Mouse (Mus musculus) neural tube, embryonic 14.5 days (tissue): ENCODE results near the gene Gp1ba. TPM values are rescaled to one million over a fixed set of nuclear protein-coding genes. Genes with fewer than 3 reads are reported as not detected.

ENCODE experiments used
- ATAC-seq: fragments of 200-750 bp; cut with Nextera tagmentation; 2 replicates; pipeline ENCODE4 v1.8.0; 2017; ENCODE audit warnings: low read depth, mild to moderate bottlenecking, moderate TSS enrichment, moderate library complexity
- H3K27ac ChIP-seq: fragments of 300-500 bp; sonication (generic); 2 replicates; pipeline ENCODE4 v1.5.1; 2014; ENCODE audit warnings: low read depth, mild to moderate bottlenecking, control low read depth, low read length, moderate library complexity, mixed read lengths
- H3K27me3 ChIP-seq: fragments of 300-500 bp; sonication (generic); 2 replicates; pipeline ENCODE4 v1.6.1; 2014; ENCODE audit warnings: low read length; ENCODE audit not compliant: control insufficient read depth, insufficient read depth
- H3K36me3 ChIP-seq: fragments of 300-500 bp; sonication (generic); 2 replicates; pipeline ENCODE4 v1.6.1; 2014; ENCODE audit warnings: low read length, mixed read lengths; ENCODE audit not compliant: control insufficient read depth, insufficient read depth
- H3K4me1 ChIP-seq: fragments of 300-500 bp; sonication (generic); 2 replicates; pipeline ENCODE4 v1.6.1; 2014; ENCODE audit warnings: low read length; ENCODE audit not compliant: control insufficient read depth, insufficient read depth
- H3K4me2 ChIP-seq: fragments of 300-500 bp; sonication (generic); 2 replicates; pipeline ENCODE4 v1.6.1; 2014; ENCODE audit warnings: mild to moderate bottlenecking, low read depth, low read length, control low read depth
- H3K4me3 ChIP-seq: fragments of 300-500 bp; sonication (generic); 2 replicates; pipeline ENCODE4 v1.5.1; 2014; ENCODE audit warnings: low read depth, low read length, control low read depth, mixed read lengths
- H3K9ac ChIP-seq: fragments of 300-500 bp; sonication (generic); replicated peaks from 2 replicates; pipeline ENCODE4 v1.6.1; 2014; ENCODE audit warnings: low read depth, mild to moderate bottlenecking, control low read depth, low read length, mixed read lengths
- H3K9me3 ChIP-seq: fragments of 300-500 bp; sonication (generic); 2 replicates; pipeline ENCODE4 v1.6.1; 2016; ENCODE audit warnings: low read length; ENCODE audit not compliant: control insufficient read depth
- WGBS: fragments of 180-500 bp; shearing (Covaris S2); extraction: QIAGEN DNeasy Blood & Tissue Kit; methylation state at CpG from one replicate; pipeline ENCODE4 v1.1.7; 2014; 5-methylcytosine and 5-hydroxymethylcytosine counted together
- polyA plus RNA-seq: library from polyadenylated mRNA; unstranded; fragments of >200 nt; fragmentation: Nextera tagmentation; extraction: Ambion mirVana; gene quantifications from 2 replicates; pipeline ENCODE4 v1.2.1, GENCODE M21; 2014

Gene Gp1ba
- polyA plus RNA-seq, 1 experiment from 2014 or later: 0.31 TPM

DNA sequence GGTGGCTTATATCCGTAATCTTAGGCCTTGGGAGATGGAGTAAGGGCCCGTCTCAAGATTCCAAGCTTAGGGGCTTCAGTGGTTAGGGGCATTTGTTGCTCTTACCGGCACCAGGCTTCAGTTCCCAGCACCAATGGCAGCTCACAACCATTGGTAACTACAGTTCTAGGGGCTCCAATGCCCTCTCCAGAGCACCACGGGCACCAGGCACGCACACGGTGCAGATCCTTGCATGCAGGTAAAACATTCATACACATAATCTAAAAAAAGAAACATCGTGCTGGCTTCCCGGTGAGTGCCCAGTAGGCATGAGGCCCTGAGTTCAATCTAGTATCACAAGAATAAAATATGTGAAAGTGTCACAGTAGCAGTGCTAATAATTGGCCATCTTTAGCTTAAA, 24.2 kb downstream of the Gp1ba start:
- H3K36me3 ChIP-seq: peaks cover 33% of the 10 kb centered on the region
- over 99% methylated on average over 8 of the region's 8 CpGs for WGBS
- no peak for ATAC-seq

DNA sequence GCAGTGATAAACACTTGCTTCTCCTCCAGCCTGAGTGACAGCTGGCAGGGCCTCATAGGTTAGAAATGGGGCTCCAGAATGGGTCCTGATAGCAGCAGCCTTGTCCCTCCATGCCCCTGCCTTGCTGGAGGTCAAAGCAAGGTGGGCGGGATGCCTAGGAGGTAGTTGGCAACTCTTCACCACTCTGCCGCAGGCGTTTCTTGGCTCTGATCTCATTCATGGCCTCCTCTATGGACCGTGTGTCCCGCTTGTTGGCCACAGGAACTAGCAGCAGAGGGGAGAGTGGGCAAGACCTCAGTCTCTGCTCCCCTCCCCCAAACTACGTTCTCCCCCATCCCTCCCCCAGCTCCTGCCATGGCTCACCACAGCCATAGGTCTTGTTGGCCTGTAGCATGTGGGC, 25.0 kb downstream of the Gp1ba start:
- H3K27me3 ChIP-seq: no peaks in the 10 kb centered on the region
- 96% methylated on average over 6 of the region's 6 CpGs for WGBS
- no peak overlapping the region for H3K9ac ChIP-seq
- ATAC-seq: no peak
- no peaks in the 10 kb centered on the region for H3K9me3 ChIP-seq
- H3K27ac ChIP-seq: no peak overlapping the region
- H3K36me3 ChIP-seq: peaks cover 33% of the 10 kb centered on the region
- H3K4me1 ChIP-seq: peaks cover 8% of the 10 kb centered on the region
- no peak overlapping the region for H3K4me3 ChIP-seq
- H3K4me2 ChIP-seq: no peak overlapping the region

More for the DNA sequence above, 24.2 kb downstream of the Gp1ba start:
- no peaks in the 10 kb centered on the region for H3K9me3 ChIP-seq
- H3K4me2 ChIP-seq: no peak overlapping the region
- H3K4me1 ChIP-seq: peaks cover 6% of the 10 kb centered on the region
- no peak overlapping the region for H3K4me3 ChIP-seq
- no peak overlapping the region for H3K9ac ChIP-seq
- no peaks in the 10 kb centered on the region for H3K27me3 ChIP-seq
- no peak overlapping the region for H3K27ac ChIP-seq

DNA sequence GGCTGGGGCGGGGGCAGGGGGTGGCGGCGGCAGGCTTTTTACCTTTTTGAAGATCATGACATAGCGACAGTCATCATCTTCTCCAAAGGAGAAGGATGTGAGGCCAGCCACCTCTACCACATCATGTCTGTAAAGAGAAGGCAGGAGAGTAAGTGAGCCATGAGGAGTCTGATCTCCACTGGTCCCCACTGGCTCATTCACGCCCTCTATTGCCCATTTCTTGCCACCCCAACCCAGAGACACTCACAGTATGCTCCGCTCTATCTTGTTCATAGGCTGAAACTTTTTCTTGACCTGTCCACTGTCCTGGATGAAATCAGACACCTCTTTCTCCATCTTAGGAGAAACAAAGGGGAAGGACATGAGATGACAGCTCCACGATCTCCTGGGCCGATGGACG, 25.8 kb downstream of the Gp1ba start:
- no peak overlapping the region for H3K4me3 ChIP-seq
- no peak overlapping the region for H3K9ac ChIP-seq
- H3K4me1 ChIP-seq: peaks cover 8% of the 10 kb centered on the region
- no peak overlapping the region for H3K4me2 ChIP-seq
- peaks cover 33% of the 10 kb centered on the region for H3K36me3 ChIP-seq
- H3K27ac ChIP-seq: no peak overlapping the region
- ATAC-seq: no peak
- 92% methylated on average over 9 of the region's 9 CpGs for WGBS
- no peaks in the 10 kb centered on the region for H3K9me3 ChIP-seq
- no peaks in the 10 kb centered on the region for H3K27me3 ChIP-seq

DNA sequence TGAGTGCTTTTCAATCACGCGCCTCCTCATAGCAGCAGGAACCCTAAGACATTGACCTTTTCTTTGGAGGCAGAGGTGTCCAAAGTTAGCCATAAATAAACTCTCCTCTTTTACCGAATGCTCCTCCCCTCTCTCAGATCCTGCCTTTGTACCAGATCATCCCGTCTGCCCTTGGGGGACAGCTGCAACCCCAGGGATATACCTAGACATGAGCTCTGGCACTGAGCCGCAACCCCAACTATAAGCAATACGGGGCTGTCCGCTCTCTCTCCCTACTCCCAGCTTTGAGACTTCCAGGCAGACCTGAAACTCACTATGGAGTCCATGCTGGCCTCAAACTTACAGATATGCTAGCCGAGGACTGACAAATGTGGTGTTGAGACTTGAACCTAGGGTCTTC, 27.8 kb downstream of the Gp1ba start:
- WGBS: 92% methylated on average over 8 of the region's 8 CpGs
- Histone ChIP-seq H3K36me3 (peaks cover 33% of the 10 kb centered on the region), H3K4me3 (no peak overlapping the region), H3K27me3 (no peaks in the 10 kb centered on the region), H3K4me2 (no peak overlapping the region), H3K9me3 (no peaks in the 10 kb centered on the region), H3K27ac (no peak overlapping the region), H3K4me1 (peaks cover 14% of the 10 kb centered on the region), H3K9ac (no peak overlapping the region)
- ATAC-seq: no peak

DNA sequence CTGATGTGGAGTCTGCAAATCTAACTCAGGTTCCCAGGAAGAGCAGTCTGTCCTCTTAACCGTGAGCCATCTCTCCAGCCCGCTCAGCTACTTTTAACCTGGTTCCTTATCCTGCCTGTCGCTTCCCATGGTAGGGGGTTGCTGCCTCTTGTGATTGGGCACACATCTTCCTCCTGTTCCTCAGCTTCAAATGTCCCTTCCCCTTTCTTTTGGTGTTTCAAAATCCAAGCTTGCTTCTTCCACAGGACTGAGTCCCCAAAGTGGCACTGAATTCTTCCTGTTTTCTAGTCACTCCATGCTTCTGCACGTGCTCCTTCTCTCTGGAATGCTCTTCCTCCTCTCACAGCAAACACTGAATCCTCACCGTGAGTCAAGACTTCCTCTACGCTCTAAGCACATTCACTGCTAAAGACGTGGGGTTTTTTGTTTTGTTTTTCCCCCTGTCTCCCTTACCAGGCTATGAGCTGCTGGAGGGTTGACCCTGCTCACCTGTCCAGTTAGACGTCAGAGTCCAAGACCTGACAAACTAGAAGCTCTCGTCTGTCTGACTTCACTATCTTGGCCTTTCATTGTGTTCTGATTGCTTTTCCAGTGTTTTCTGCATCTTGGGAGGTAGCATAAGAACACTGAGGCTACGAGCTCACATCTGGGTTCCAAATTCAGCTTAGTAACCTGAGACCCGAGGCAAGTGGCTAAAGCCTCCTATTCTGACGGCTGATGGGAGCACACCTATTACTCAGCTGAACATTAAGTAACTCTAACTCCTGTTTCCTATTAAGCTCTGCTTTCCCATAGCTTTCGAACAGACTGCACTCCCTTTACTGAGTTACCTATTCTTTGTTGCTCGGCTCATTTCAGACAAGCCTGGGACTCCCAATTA, 28.6 kb downstream of the Gp1ba start:
- Histone ChIP-seq H3K9me3 (no peaks in the 10 kb centered on the region), H3K36me3 (peaks cover 26% of the 10 kb centered on the region), H3K27me3 (no peaks in the 10 kb centered on the region), H3K27ac (peak overlapping the region; percentile 86), H3K9ac (peak overlapping the region; percentile 62; the same call in 1 of the 2 replicates), H3K4me3 (peak overlapping the region; percentile 64), H3K4me1 (peaks cover 14% of the 10 kb centered on the region), H3K4me2 (peak overlapping the region; percentile 88)
- 82% methylated on average over 14 of the region's 14 CpGs for WGBS
- no peak for ATAC-seq

DNA sequence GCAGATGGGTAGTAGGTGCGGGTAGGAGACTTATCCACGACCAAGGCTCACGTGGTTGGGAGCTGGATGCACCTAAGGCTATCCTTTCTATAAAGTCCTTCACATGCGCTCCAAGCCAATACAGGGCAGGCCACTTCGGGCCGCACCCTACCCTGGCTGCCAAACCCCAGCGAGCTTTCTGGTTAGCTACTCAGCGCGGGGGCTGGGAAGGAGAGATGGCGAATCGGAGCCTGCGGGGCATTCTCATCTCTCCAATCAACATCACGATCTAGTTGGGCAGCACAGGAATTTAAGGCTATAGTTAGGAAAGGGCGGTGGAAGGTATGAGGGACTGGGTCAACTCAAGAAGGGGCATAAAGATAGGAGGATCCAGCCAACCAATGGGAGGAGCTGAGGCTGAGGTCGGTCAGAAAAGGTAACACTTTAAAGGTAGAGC, 29.4 kb downstream of the Gp1ba start:
- WGBS: under 1% methylated on average over 15 of the region's 15 CpGs
- peak overlapping the region; percentile 86 for H3K27ac ChIP-seq
- H3K36me3 ChIP-seq: peaks cover 24% of the 10 kb centered on the region
- no peak; the same call in 1 of the 2 replicates for ATAC-seq
- H3K9me3 ChIP-seq: no peaks in the 10 kb centered on the region
- no peaks in the 10 kb centered on the region for H3K27me3 ChIP-seq
- peak overlapping the region; percentile 88 for H3K4me2 ChIP-seq
- peaks cover 14% of the 10 kb centered on the region for H3K4me1 ChIP-seq
- H3K9ac ChIP-seq: peak overlapping the region; percentile 62
- H3K4me3 ChIP-seq: peak overlapping the region; percentile 64

DNA sequence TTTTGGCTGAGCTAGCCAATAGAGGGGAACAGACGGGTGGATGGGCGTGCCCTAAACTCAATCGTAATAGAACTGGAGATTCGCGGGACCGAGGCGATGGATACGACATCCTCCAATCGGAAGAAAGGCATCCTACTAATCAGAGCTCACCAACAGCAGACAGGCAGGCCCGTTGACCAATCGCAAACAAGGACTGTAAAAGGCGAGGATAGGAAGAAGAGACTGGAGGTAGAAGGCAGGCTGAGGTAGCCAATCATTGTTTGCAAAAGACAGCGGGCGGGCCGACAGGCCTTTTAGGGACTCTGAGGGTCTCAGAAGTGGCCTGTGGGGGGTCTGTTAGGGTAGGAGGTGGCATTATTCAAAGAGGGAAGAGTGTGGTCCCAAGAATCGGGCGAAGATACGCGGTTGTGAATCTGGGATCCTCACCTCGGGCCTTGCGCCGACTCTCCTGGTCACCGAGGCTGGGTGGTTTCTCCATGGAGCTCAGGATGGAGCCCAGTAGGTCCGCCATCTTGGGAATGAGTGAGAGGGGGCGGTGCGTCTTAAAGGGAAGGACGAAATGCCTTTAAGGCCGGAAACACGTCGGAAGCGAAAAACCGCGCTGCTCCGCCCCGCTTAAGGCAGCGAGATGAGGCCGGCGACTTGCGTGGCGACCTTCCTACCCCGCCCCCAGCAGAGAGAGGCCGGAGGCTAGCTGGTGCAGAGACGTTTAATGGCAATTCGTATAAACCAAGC, 30.0 kb downstream of the Gp1ba start, which contains the start of gene Spag7:
Spag7 (minus strand) TSS at position 646 of the 735 bp plus-strand sequence.
- Histone ChIP-seq H3K4me3 (peak within 1 kb of the TSS; percentile 64), H3K9ac (peak within 1 kb of the TSS; percentile 64), H3K27ac (peak within 1 kb of the TSS; percentile 93), H3K4me2 (peak within 1 kb of the TSS; percentile 88), H3K4me1 (peaks cover 14% of the 10 kb centered on the region), H3K9me3 (no peaks in the 10 kb centered on the region), H3K27me3 (no peaks in the 10 kb centered on the region), H3K36me3 (peaks cover 25% of the 10 kb centered on the region)
- peak; percentile 96 for ATAC-seq
- WGBS: under 1% methylated on average over 44 of the region's 44 CpGs

DNA sequence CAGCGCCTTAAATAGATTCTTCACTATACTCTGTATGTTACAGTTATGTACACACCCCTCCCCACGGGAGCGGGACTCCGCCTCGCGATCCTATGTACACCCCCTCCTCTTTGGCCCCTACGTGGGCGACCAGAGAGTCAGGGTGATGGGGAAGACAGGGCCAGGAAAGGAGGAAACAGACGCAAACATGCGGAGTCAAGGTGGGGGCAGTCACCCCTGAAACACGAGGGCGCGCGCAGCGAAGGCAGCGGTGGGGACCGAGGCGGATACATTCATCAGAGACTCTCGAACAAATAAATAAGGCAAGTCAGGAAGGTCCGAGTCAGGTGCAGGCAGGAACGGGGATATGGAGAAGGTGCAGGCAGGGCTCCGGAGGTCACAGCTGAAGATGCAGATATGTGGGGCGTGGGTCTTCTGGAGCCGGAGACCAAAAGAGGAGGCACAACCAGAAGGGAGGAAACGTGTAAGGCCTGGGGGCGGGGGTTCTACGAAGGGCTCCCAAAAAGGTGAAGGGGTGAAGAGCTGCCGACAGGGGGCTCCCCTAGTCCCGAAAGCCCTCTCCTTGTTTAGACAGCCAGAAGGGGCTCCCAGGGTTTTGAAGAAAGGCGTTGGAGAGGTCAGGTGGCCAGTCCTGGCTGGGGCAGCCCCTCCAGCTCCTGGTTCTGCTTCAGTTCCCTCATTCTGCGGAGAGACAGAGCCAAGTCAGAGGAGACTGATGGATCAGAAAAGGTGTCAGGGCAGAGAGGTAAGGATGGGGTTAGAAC, 30.8 kb downstream of the Gp1ba start:
- ATAC-seq: peak; percentile 39
- H3K4me2 ChIP-seq: peak overlapping the region; percentile 61
- H3K27me3 ChIP-seq: no peaks in the 10 kb centered on the region
- WGBS: under 1% methylated on average over 31 of the region's 31 CpGs
- H3K4me1 ChIP-seq: peaks cover 14% of the 10 kb centered on the region
- peak overlapping the region; percentile 64 for H3K9ac ChIP-seq
- H3K27ac ChIP-seq: peak overlapping the region; percentile 93
- no peaks in the 10 kb centered on the region for H3K9me3 ChIP-seq
- H3K4me3 ChIP-seq: peak overlapping the region; percentile 64
- peaks cover 26% of the 10 kb centered on the region for H3K36me3 ChIP-seq
